Mouse (Mus musculus) heart, postnatal 0 days (tissue): ENCODE measurements around the gene Meis1. TPM values are rescaled to one million over a fixed set of nuclear protein-coding genes. Genes with fewer than 3 reads are reported as not detected.
A peak's percentile ranks its signal among the peaks of the same experiment; 100 is the strongest.

Source experiments
- ATAC-seq: fragments of 200-750 bp; cut with Nextera tagmentation; 2 replicates; pipeline ENCODE4 v1.8.0; 2017; ENCODE audit warnings: low read depth, moderate number of reproducible peaks, moderate library complexity; ENCODE audit not compliant: insufficient read depth
- DNase-seq: peaks from one replicate; pipeline ENCODE4 v3.0.0-alpha.2; 2016; ENCODE audit warnings: low spot score
- H3K27ac ChIP-seq: fragments of 300-500 bp; sonication (generic); 2 replicates; pipeline ENCODE4 v1.5.1; 2014; ENCODE audit warnings: low read depth, mild to moderate bottlenecking
- H3K27me3 ChIP-seq: fragments of 300-500 bp; sonication (generic); 2 replicates; pipeline ENCODE4 v1.6.1; 2014; ENCODE audit warnings: low read length, mixed read lengths; ENCODE audit not compliant: control insufficient read depth, insufficient read depth
- H3K36me3 ChIP-seq: fragments of 300-500 bp; sonication (generic); replicated peaks from 2 replicates; pipeline ENCODE4 v1.6.1; 2014; ENCODE audit warnings: low read length, mixed read lengths; ENCODE audit not compliant: control insufficient read depth, insufficient read depth
- H3K4me1 ChIP-seq: fragments of 300-500 bp; sonication (generic); 2 replicates; pipeline ENCODE4 v1.6.1; 2014; ENCODE audit warnings: antibody characterized with exemption; ENCODE audit not compliant: control insufficient read depth, insufficient read depth
- H3K4me2 ChIP-seq: fragments of 300-500 bp; sonication (generic); 2 replicates; pipeline ENCODE4 v1.6.1; 2014; ENCODE audit warnings: low read depth, mild to moderate bottlenecking, low read length, moderate library complexity
- H3K4me3 ChIP-seq: fragments of 300-500 bp; sonication (generic); 2 replicates; pipeline ENCODE4 v1.5.1; 2014; ENCODE audit warnings: low read depth, low read length
- H3K9ac ChIP-seq: fragments of 300-500 bp; sonication (generic); replicated peaks from 2 replicates; pipeline ENCODE4 v1.6.1; 2014; ENCODE audit warnings: low read depth, low read length, mixed read lengths
- H3K9me3 ChIP-seq: fragments of 300-500 bp; sonication (generic); replicated peaks from 2 replicates; pipeline ENCODE4 v1.6.1; 2016; ENCODE audit warnings: low read length; ENCODE audit not compliant: control insufficient read depth
- CTCF ChIP-seq: IDR thresholded peaks from 2 replicates; pipeline ENCODE4 v1.5.1; 2016; ENCODE audit warnings: antibody characterized with exemption, control low read depth, low read depth
- EP300 ChIP-seq: IDR thresholded peaks from 2 replicates; pipeline ENCODE4 v1.6.1; 2016; ENCODE audit warnings: antibody characterized with exemption, low read depth
- WGBS: fragments of 180-500 bp; shearing (Covaris S2); extraction: QIAGEN DNeasy Blood & Tissue Kit; methylation state at CpG from one replicate; pipeline ENCODE4 v1.1.7; 2014; 5-methylcytosine and 5-hydroxymethylcytosine counted together
- polyA plus RNA-seq: library from polyadenylated mRNA; unstranded; fragments of >200 nt; fragmentation: Nextera tagmentation; extraction: Ambion mirVana; gene quantifications from 2 replicates; pipeline ENCODE4 v1.2.1, GENCODE M21; 2015
- total RNA-seq: library from RNA; depleted of rRNA; stranded (reverse); fragments of >200 nt; gene quantifications from 2 replicates; pipeline ENCODE4 v1.2.3, GENCODE M21; 2014; ENCODE audit warnings: low replicate concordance

Gene Meis1
- total and polyA plus RNA-seq, 2 experiments from 2014 or later = 34.8 to 35.4 TPM

- Histone ChIP-seq H3K27ac (no peak overlapping the region), H3K27me3 (peaks cover 54% of the 10 kb centered on the region), H3K36me3 (no peaks in the 10 kb centered on the region), H3K9ac (no peak overlapping the region), H3K4me2 (no peak overlapping the region), H3K4me1 (peaks cover 8% of the 10 kb centered on the region; the same call in 1 of the 2 replicates), H3K4me3 (no peak overlapping the region), H3K9me3 (no peaks in the 10 kb centered on the region)
- no peak for ATAC-seq
- TF ChIP-seq CTCF (no peak), EP300 (no peak)
- 38% methylated on average over 3 of the region's 3 CpGs for WGBS
- no peak for DNase-seq
Observed at GRCm38 (mm10) chr11:18872793-18873192, 146.0 kb downstream of the Meis1 start.

GRCm38 (mm10) chr11:18872118-18872751, 146.6 kb downstream of the Meis1 start:
- Histone ChIP-seq H3K4me1 (peaks cover 8% of the 10 kb centered on the region; the same call in 1 of the 2 replicates), H3K27me3 (peaks cover 54% of the 10 kb centered on the region), H3K9me3 (no peaks in the 10 kb centered on the region), H3K4me3 (peak overlapping the region; percentile 52), H3K36me3 (no peaks in the 10 kb centered on the region), H3K9ac (no peak overlapping the region), H3K4me2 (peak overlapping the region; percentile 86), H3K27ac (no peak overlapping the region)
- WGBS = 20% methylated on average over 12 of the region's 12 CpGs
- no peak for TF ChIP-seq EP300
- no peak for TF ChIP-seq CTCF
- DNase-seq (no peak), ATAC-seq (no peak)

DNA sequence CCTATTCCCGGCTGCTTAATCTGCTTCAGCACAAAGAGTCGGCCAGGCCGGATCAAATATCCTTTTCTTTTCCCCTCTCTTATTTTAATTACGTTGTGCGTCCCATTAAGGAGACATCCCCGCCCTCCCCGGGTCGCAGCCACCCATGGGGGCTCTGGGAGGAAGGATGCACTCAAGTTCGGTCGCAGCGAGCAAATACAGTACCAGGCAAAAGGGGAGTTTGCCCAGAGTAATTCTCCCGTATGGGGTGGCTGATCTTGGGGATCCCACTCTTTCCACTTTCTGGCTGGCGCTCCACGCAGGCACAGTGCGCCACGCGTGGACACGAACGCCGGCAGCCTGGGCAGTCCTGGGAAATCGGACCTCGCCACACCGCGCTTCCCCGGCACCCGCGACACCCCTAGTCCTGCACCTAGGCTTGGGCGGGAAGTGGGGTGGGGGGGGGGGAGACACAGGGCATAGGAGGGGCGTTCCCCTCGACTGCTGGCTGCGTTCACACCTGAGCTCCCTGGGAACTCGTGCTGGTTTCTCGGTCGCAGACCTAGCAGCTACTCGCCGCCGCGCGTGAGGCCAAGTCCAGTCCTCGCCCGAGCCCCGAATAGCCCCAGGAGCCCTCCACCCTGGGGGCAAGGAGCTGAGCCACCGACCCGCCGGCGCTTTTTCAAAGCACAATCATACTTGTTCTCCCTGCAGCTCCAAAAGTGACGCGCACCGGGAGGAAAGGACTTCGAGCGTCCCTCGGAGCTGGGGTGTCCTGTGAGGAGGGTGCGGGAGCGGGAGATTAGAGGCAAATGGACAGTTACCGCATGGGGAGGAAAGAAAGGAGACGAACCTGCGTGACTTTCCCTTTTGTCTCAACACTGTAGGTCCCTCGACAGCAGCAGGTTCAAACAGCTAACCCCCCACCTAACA, 147.4 kb downstream of the Meis1 start:
- H3K27ac ChIP-seq = peak overlapping the region; percentile 61; the same call in 1 of the 2 replicates
- no peak for DNase-seq
- no peaks in the 10 kb centered on the region for H3K9me3 ChIP-seq
- peaks cover 8% of the 10 kb centered on the region; the same call in 1 of the 2 replicates for H3K4me1 ChIP-seq
- ATAC-seq = peak; percentile 40
- peak overlapping the region; percentile 48 for H3K9ac ChIP-seq
- TF ChIP-seq CTCF (no peak), EP300 (no peak)
- peak overlapping the region; percentile 52 for H3K4me3 ChIP-seq
- peak overlapping the region; percentile 86 for H3K4me2 ChIP-seq
- WGBS = 2% methylated on average over 57 of the region's 58 CpGs
- peaks cover 53% of the 10 kb centered on the region for H3K27me3 ChIP-seq
- no peaks in the 10 kb centered on the region for H3K36me3 ChIP-seq

- Histone ChIP-seq H3K9me3 (no peaks in the 10 kb centered on the region), H3K4me2 (peak overlapping the region; percentile 86; the same call in 1 of the 2 replicates), H3K4me3 (peak overlapping the region; percentile 52; the same call in 1 of the 2 replicates), H3K27me3 (peaks cover 42% of the 10 kb centered on the region), H3K9ac (no peak overlapping the region), H3K27ac (no peak overlapping the region), H3K4me1 (peaks cover 8% of the 10 kb centered on the region; the same call in 1 of the 2 replicates), H3K36me3 (no peaks in the 10 kb centered on the region)
- DNase-seq (no peak), ATAC-seq (no peak)
- WGBS = 54% methylated on average over 25 of the region's 25 CpGs
- TF ChIP-seq EP300 (no peak), CTCF (no peak)
Observed at GRCm38 (mm10) chr11:18870121-18870931, 148.5 kb downstream of the Meis1 start.

DNA sequence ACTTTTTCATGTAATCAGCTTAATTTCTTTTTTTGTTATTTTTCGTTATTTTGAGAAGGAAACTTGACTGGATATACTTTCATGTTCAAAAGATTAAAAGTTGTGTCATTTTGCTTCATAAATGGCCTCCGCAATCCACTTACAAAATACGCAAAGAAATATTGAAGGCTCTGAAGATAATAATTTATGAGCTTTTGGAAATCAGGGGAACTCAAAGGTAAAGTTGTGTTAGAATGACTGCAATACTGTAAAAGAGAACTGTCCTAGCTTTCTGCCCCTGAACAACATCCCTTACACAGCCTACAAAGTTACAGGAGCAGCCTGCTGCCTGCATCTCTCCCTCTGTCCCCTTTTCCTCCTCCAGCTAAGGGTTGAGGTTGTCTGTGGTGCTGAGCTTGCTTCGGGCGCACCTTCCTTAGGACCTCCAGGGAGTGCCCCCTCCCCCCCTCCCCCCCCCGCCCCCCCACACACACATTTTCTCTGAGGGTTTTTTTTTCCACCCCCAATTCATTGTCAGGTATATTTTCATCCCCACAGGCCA, 149.3 kb downstream of the Meis1 start:
- Histone ChIP-seq H3K4me1 (peaks cover 8% of the 10 kb centered on the region; the same call in 1 of the 2 replicates), H3K36me3 (no peaks in the 10 kb centered on the region), H3K9me3 (no peaks in the 10 kb centered on the region), H3K27me3 (peaks cover 36% of the 10 kb centered on the region), H3K9ac (no peak overlapping the region), H3K4me2 (no peak overlapping the region), H3K27ac (no peak overlapping the region), H3K4me3 (no peak overlapping the region)
- 91% methylated on average over 5 of the region's 6 CpGs for WGBS
- ATAC-seq (no peak), DNase-seq (no peak)
- TF ChIP-seq CTCF (no peak), EP300 (no peak)
